7 mouse cellular contexts compared by ENCODE assay signal in the genomic region with DNA sequence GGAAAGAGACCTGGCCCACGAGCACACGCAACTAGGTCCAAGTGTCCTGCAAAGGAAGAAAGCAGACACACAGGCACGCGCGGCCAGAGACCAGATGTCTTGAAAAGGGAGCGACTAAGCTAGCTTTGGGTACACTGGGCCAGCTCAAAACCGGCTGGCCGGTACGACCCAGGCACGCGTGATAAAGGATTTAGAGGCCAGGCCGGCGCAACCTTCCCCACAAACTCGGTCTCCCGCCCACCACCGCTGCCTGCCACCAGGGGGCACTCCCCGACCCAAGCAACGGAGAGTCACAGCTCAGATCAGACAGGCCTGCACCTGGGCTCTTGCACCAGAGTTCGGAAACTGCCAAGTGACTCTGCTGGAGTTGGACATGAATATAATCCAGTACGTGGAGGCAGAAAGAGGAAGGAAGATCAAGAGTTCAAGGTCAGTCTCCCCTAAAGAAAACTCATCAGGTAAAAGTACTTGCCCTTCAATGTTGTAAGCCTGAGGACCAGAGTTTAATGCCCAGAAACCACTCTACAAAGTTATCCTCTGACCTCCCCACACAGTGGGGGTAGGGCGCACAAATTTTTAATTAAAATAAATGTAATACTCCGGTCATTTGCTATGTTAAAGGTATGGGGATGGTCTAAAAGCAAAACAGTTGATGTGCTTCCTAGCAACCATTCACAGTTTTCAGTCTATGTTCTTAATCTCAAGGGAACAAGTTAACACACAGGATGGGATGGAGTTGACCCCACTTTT. TPM values are rescaled to one million over a fixed set of nuclear protein-coding genes. Genes with fewer than 3 reads are reported as not detected.
DNase-seq lines count a peak whose midpoint lies in the region; ATAC-seq lines count a peak whose summit lies in the region.

No protein-coding gene starts in this region.

- peak; percentile 95 for DNase-seq in adrenal gland, postnatal 14 days
- DNase-seq in embryonic facial prominence, embryonic 11.5 days (ENCODE audit: low spot score), result peak; percentile 82
- peak; percentile 98 for DNase-seq in heart, adult 11 months
- DNase-seq in kidney, adult 18-20 months, result peak; percentile 95
- peak; percentile 83 for DNase-seq in midbrain, embryonic 14.5 days
- peak; percentile 81 for DNase-seq in spleen, adult 12 weeks (ENCODE audit: low spot score)

- ATAC-seq in embryonic facial prominence, embryonic 11.5 days (replicated peaks; ENCODE audit: insufficient number of reproducible peaks, low FRiP score, low TSS enrichment, low read depth), result peak; percentile 58
- ATAC-seq in limb, embryonic 12.5 days (ENCODE audit: insufficient number of reproducible peaks, insufficient read depth, low FRiP score, low TSS enrichment, low read depth), result peak; percentile 77
- ATAC-seq in midbrain, embryonic 14.5 days (ENCODE audit: low FRiP score, low TSS enrichment), result peak; percentile 80

- no peak overlapping the region for H3K27ac ChIP-seq in embryonic facial prominence, embryonic 11.5 days (replicated peaks; ENCODE audit: low read depth, low read length)
- H3K27ac ChIP-seq in limb, embryonic 12.5 days, result no peak overlapping the region
- H3K27ac ChIP-seq in midbrain, embryonic 14.5 days (replicated peaks; ENCODE audit: low read depth, low read length), result no peak overlapping the region

- H3K4me3 ChIP-seq in embryonic facial prominence, embryonic 11.5 days (ENCODE audit: low read depth, low read length), result peak overlapping the region; percentile 43
- peak overlapping the region; percentile 57 for H3K4me3 ChIP-seq in limb, embryonic 12.5 days (replicated peaks)
- H3K4me3 ChIP-seq in midbrain, embryonic 14.5 days (replicated peaks; ENCODE audit: low read depth, low read length), result peak overlapping the region; percentile 39

- no peaks in the 10 kb centered on the region for H3K4me1 ChIP-seq in embryonic facial prominence, embryonic 11.5 days (ENCODE audit: control insufficient read depth, insufficient read depth, low read length)
- H3K4me1 ChIP-seq in limb, embryonic 12.5 days (replicated peaks), result peaks cover 11% of the 10 kb centered on the region
- H3K4me1 ChIP-seq in midbrain, embryonic 14.5 days (ENCODE audit: control insufficient read depth, insufficient read depth, low read length), result no peaks in the 10 kb centered on the region

- H3K9ac ChIP-seq in embryonic facial prominence, embryonic 11.5 days (replicated peaks; ENCODE audit: low read length), result peak overlapping the region; percentile 52
- peak overlapping the region; percentile 56 for H3K9ac ChIP-seq in limb, embryonic 12.5 days (replicated peaks)
- peak overlapping the region; percentile 45; the same call in 1 of the 2 replicates for H3K9ac ChIP-seq in midbrain, embryonic 14.5 days (replicated peaks; ENCODE audit: low read length)

- no peaks in the 10 kb centered on the region for H3K9me3 ChIP-seq in embryonic facial prominence, embryonic 11.5 days (replicated peaks; ENCODE audit: control insufficient read depth, low read length)
- no peaks in the 10 kb centered on the region for H3K9me3 ChIP-seq in limb, embryonic 12.5 days
- no peaks in the 10 kb centered on the region for H3K9me3 ChIP-seq in midbrain, embryonic 14.5 days (ENCODE audit: control insufficient read depth, low read length)

- H3K4me2 ChIP-seq in embryonic facial prominence, embryonic 11.5 days (ENCODE audit: low read depth, low read length), result peak overlapping the region; percentile 94
- peak overlapping the region; percentile 92 for H3K4me2 ChIP-seq in limb, embryonic 12.5 days
- peak overlapping the region; percentile 87 for H3K4me2 ChIP-seq in midbrain, embryonic 14.5 days (ENCODE audit: low read length)

- H3K36me3 ChIP-seq in embryonic facial prominence, embryonic 11.5 days (replicated peaks; ENCODE audit: control insufficient read depth, insufficient read depth, low read depth, low read length), result no peaks in the 10 kb centered on the region
- H3K36me3 ChIP-seq in limb, embryonic 12.5 days, result no peaks in the 10 kb centered on the region
- H3K36me3 ChIP-seq in midbrain, embryonic 14.5 days (ENCODE audit: control insufficient read depth, insufficient read depth, low read length), result no peaks in the 10 kb centered on the region

- 7% methylated on average over 22 of the region's 22 CpGs for WGBS in embryonic facial prominence, embryonic 11.5 days
- WGBS in limb, embryonic 12.5 days, result 8% methylated on average over 22 of the region's 22 CpGs
- 7% methylated on average over 22 of the region's 22 CpGs for whole genome bisulfite sequencing in midbrain, embryonic 14.5 days

- H3K27me3 ChIP-seq in embryonic facial prominence, embryonic 11.5 days (ENCODE audit: control insufficient read depth, insufficient read depth, low read length), result no peaks in the 10 kb centered on the region
- H3K27me3 ChIP-seq in limb, embryonic 12.5 days, result no peaks in the 10 kb centered on the region
- no peaks in the 10 kb centered on the region for H3K27me3 ChIP-seq in midbrain, embryonic 14.5 days (ENCODE audit: control insufficient read depth, insufficient read depth, low read length)

RNA-seq across cellular contexts. Expression of a gene that starts 26.1 kb away (rescaled TPM):
- total RNA-seq in adrenal gland, postnatal 14 days (2021), result 10.0 and 10.6 TPM in 2 replicates
- 29.5 and 33.6 TPM in 2 replicates for polyA plus RNA-seq in embryonic facial prominence, embryonic 11.5 days (2014; fragmentation: Nextera tagmentation; extraction: Ambion mirVana)
- 29.6 and 29.8 TPM in 2 replicates for polyA plus RNA-seq in limb, embryonic 12.5 days (2016; fragmentation: Nextera tagmentation; extraction: Ambion mirVana)
- 1.9 and 3.7 TPM in 2 replicates for polyA plus RNA-seq in midbrain, embryonic 14.5 days (2014; fragmentation: Nextera tagmentation; extraction: Ambion mirVana)
